Comparison of ENCODE assay signal across 21 mouse cellular contexts in the genomic region with DNA sequence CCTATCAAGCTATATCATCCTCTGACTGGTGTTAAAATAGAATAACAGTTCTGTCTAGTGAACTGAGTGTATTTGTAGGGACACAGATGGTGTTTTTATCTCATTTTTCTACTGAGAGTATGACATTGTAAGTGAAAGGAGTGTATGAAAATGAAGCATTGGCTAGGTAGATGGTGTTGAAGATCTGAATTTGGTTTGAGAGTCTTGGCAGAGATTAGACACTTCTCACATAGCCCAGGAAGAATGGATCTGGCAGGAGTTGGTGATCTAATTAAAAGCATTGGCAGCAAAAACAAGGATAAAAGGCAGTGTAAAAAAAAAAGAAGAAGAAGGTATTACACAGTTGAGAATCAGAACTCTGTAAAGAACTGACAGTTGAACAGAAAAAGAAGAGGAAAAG.
DNase-seq lines count a peak whose midpoint lies in the region; ATAC-seq lines count a peak whose summit lies in the region.
"Had no signal": no experiment of that assay in that cellular context is flagged by ENCODE, and none has a peak within 500 bp of the region (broad histone marks: within the 10 kb centered on the region; RNA-seq: fewer than 3 reads in every experiment).

No protein-coding gene starts in this region.

- no peak for DNase-seq in frontal cortex, postnatal 25 days (ENCODE audit: low spot score in 2 of 2)
- DNase-seq in left cerebral cortex, postnatal 14 days (ENCODE audit: low spot score in 2 of 2): peak; percentile 2 to 52
- no peak for DNase-seq in left cerebral cortex, adult 18-20 months (ENCODE audit: low spot score in 2 of 2)
- DNase-seq in brain, embryonic 18.5 days (ENCODE audit: low read depth, low spot score): peak; percentile 60
- peak; percentile 83 for DNase-seq in telencephalon, adult 2 months (ENCODE audit: low read depth, low spot score)
- no peak for DNase-seq in gastrocnemius, adult 8-10 months (ENCODE audit: low spot score in 2 of 2)
- DNase-seq: adrenal gland, adult 8-10 months; cerebellum, adult 8-10 months; gastrocnemius, postnatal 36 days; heart, adult 2 months; heart, postnatal 14 days; kidney, adult 18-20 months; kidney, postnatal 4 days; layer of hippocampus, adult 9-11 months; lung, postnatal 36 days; thymus, adult 18-20 months; thymus, postnatal 4 days had no signal

- intact Hi-C loops in left cerebral cortex, postnatal 14 days (cut with DNase I): no loop called here

- ATAC-seq in frontal cortex, adult (ENCODE audit: low TSS enrichment): peak; percentile 99
- ATAC-seq: activated CD4-positive, CD25-positive, alpha-beta regulatory T cell, adult 4 months; inflammation-experienced regulatory T-cells, adult 6 months; midbrain, embryonic 15.5 days had no signal

Comparison
In these comparisons a context has a peak if more than half of its experiments do, and no peak if none do; other contexts are left out.
1. DNase-seq: peak in left cerebral cortex, postnatal 14 days (2 of 2), brain, embryonic 18.5 days (single experiment) and telencephalon, adult 2 months (single experiment); none in frontal cortex, postnatal 25 days (0 of 2), left cerebral cortex, adult 18-20 months (0 of 2) and gastrocnemius, adult 8-10 months (0 of 2).